Mouse (Mus musculus) embryonic facial prominence, embryonic 12.5 days (tissue): ENCODE results near the gene Ndp. TPM values are rescaled to one million over a fixed set of nuclear protein-coding genes. Genes with fewer than 3 reads are reported as not detected.

Source experiments
- ATAC-seq: fragments of 200-750 bp; cut with Nextera tagmentation; 2 replicates; pipeline ENCODE4 v1.8.0; 2017; ENCODE audit not compliant: insufficient number of reproducible peaks, insufficient read depth, low FRiP score, low TSS enrichment
- H3K27ac ChIP-seq: fragments of 300-500 bp; sonication (generic); 2 replicates; pipeline ENCODE4 v1.5.1; 2016; ENCODE audit warnings: mild to moderate bottlenecking
- H3K27me3 ChIP-seq: fragments of 300-500 bp; sonication (generic); 2 replicates; pipeline ENCODE4 v1.6.1; 2016; ENCODE audit warnings: mild to moderate bottlenecking, moderate library complexity
- H3K36me3 ChIP-seq: fragments of 300-500 bp; sonication (generic); 2 replicates; pipeline ENCODE4 v1.6.1; 2016; ENCODE audit warnings: mild to moderate bottlenecking
- H3K4me1 ChIP-seq: fragments of 300-500 bp; sonication (generic); 2 replicates; pipeline ENCODE4 v1.6.1; 2016
- H3K4me2 ChIP-seq: fragments of 300-500 bp; sonication (generic); replicated peaks from 2 replicates; pipeline ENCODE4 v1.6.1; 2016; ENCODE audit warnings: mild to moderate bottlenecking, moderate library complexity
- H3K4me3 ChIP-seq: fragments of 300-500 bp; sonication (generic); 2 replicates; pipeline ENCODE4 v1.5.1; 2016; ENCODE audit warnings: mild to moderate bottlenecking
- H3K9ac ChIP-seq: fragments of 300-500 bp; sonication (generic); 2 replicates; pipeline ENCODE4 v1.6.1; 2016; ENCODE audit warnings: mild to moderate bottlenecking, moderate library complexity
- H3K9me3 ChIP-seq: fragments of 300-500 bp; sonication (generic); 2 replicates; pipeline ENCODE4 v1.6.1; 2016; ENCODE audit warnings: mild to moderate bottlenecking, moderate library complexity
- WGBS: fragments of 180-500 bp; shearing (Covaris S2); methylation state at CpG from one replicate; pipeline ENCODE4 v1.1.7; 2016; 5-methylcytosine and 5-hydroxymethylcytosine counted together
- polyA plus RNA-seq: library from polyadenylated mRNA; unstranded; fragments of >200 nt; fragmentation: Nextera tagmentation; extraction: Ambion mirVana; gene quantifications from 2 replicates; pipeline ENCODE4 v1.2.1, GENCODE M21; 2016

Ndp gene
- 1.9 and 2.1 TPM in 2 replicates for polyA plus RNA-seq

GRCm38 (mm10) chrX:16911241-16911873, at the start of gene Ndp:
Gene Ndp (minus strand): TSS chrX:16911774.
- H3K36me3 ChIP-seq = no peaks in the 10 kb centered on the region
- peak within 1 kb of the TSS; percentile 23 for H3K4me3 ChIP-seq
- no peak within 1 kb of the TSS for H3K27ac ChIP-seq
- WGBS = 13% methylated on average over 13 of the region's 13 CpGs
- no peaks in the 10 kb centered on the region for H3K4me1 ChIP-seq
- no peaks in the 10 kb centered on the region for H3K9me3 ChIP-seq
- no peaks in the 10 kb centered on the region for H3K27me3 ChIP-seq
- H3K9ac ChIP-seq = no peak within 1 kb of the TSS
- no peak for ATAC-seq
- H3K4me2 ChIP-seq = peak within 1 kb of the TSS; percentile 47

GRCm38 (mm10) chrX:16954767-16955166, 43.2 kb upstream of the Ndp start:
- no peaks in the 10 kb centered on the region for H3K36me3 ChIP-seq
- no peaks in the 10 kb centered on the region for H3K4me1 ChIP-seq
- H3K27ac ChIP-seq = no peak overlapping the region
- no peaks in the 10 kb centered on the region for H3K9me3 ChIP-seq
- H3K9ac ChIP-seq = no peak overlapping the region
- H3K4me3 ChIP-seq = no peak overlapping the region
- H3K4me2 ChIP-seq = no peak overlapping the region
- 80% methylated on average over 2 of the region's 2 CpGs for WGBS
- H3K27me3 ChIP-seq = no peaks in the 10 kb centered on the region
- ATAC-seq = no peak

GRCm38 (mm10) chrX:16918006-16918405, 6.4 kb upstream of the Ndp start:
- Histone ChIP-seq H3K9ac (no peak overlapping the region), H3K27me3 (no peaks in the 10 kb centered on the region), H3K4me1 (no peaks in the 10 kb centered on the region), H3K27ac (no peak overlapping the region), H3K36me3 (no peaks in the 10 kb centered on the region), H3K4me2 (no peak overlapping the region), H3K4me3 (no peak overlapping the region), H3K9me3 (no peaks in the 10 kb centered on the region)
- no peak for ATAC-seq

- 55% methylated on average over 1 of the region's 1 CpGs for WGBS
- Histone ChIP-seq H3K9ac (no peak overlapping the region), H3K4me2 (no peak overlapping the region), H3K27me3 (no peaks in the 10 kb centered on the region), H3K4me3 (no peak overlapping the region), H3K36me3 (no peaks in the 10 kb centered on the region), H3K4me1 (no peaks in the 10 kb centered on the region), H3K27ac (no peak overlapping the region), H3K9me3 (no peaks in the 10 kb centered on the region)
- no peak for ATAC-seq
These were observed 1.5 kb upstream of the Ndp start for GRCm38 (mm10) chrX:16913118-16913517.

DNA sequence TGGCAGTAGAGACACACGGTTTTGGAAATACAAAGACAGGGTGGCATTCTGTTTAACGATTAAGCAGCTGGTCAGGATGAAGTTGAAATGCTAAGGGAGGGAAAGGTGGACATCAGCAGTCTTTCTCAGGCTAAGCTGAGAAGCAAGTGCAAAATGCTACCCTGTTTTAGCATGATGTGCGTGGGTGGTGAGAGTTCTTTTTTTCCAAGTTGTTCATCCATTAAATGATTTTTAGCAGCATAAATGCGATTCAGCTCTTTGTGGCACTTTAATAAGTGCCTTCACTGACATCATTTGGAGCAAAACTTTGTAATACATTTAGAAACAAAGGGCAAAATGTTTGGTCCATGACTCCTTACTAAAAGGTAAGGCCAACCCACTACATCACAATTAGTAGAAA, 337 bp upstream of the Ndp start:
- no peaks in the 10 kb centered on the region for H3K4me1 ChIP-seq
- H3K27ac ChIP-seq = no peak overlapping the region
- peak overlapping the region; percentile 47 for H3K4me2 ChIP-seq
- no peaks in the 10 kb centered on the region for H3K27me3 ChIP-seq
- H3K9ac ChIP-seq = no peak overlapping the region
- ATAC-seq = no peak
- H3K4me3 ChIP-seq = no peak overlapping the region
- H3K36me3 ChIP-seq = no peaks in the 10 kb centered on the region
- 36% methylated on average over 4 of the region's 4 CpGs for WGBS
- H3K9me3 ChIP-seq = no peaks in the 10 kb centered on the region

GRCm38 (mm10) chrX:16910211-16911095, 1.1 kb downstream of the Ndp start:
- Histone ChIP-seq H3K9me3 (no peaks in the 10 kb centered on the region), H3K9ac (no peak overlapping the region), H3K4me1 (no peaks in the 10 kb centered on the region), H3K27me3 (no peaks in the 10 kb centered on the region), H3K36me3 (no peaks in the 10 kb centered on the region), H3K4me3 (peak overlapping the region; percentile 23), H3K4me2 (peak overlapping the region; percentile 47), H3K27ac (no peak overlapping the region)
- WGBS = 18% methylated on average over 18 of the region's 18 CpGs
- no peak for ATAC-seq

GRCm38 (mm10) chrX:16908652-16909051, 2.9 kb downstream of the Ndp start:
- Histone ChIP-seq H3K9me3 (no peaks in the 10 kb centered on the region), H3K27ac (no peak overlapping the region), H3K4me2 (no peak overlapping the region), H3K4me3 (no peak overlapping the region), H3K4me1 (no peaks in the 10 kb centered on the region), H3K36me3 (no peaks in the 10 kb centered on the region), H3K27me3 (no peaks in the 10 kb centered on the region), H3K9ac (no peak overlapping the region)
- WGBS = 82% methylated on average over 2 of the region's 2 CpGs
- no peak for ATAC-seq

- ATAC-seq = no peak
- no peaks in the 10 kb centered on the region for H3K36me3 ChIP-seq
- no peaks in the 10 kb centered on the region for H3K9me3 ChIP-seq
- no peaks in the 10 kb centered on the region for H3K27me3 ChIP-seq
- WGBS = 68% methylated on average over 6 of the region's 6 CpGs
- no peaks in the 10 kb centered on the region for H3K4me1 ChIP-seq
- H3K4me3 ChIP-seq = no peak overlapping the region
- no peak overlapping the region for H3K4me2 ChIP-seq
- no peak overlapping the region for H3K27ac ChIP-seq
- H3K9ac ChIP-seq = no peak overlapping the region
These were observed 4.0 kb downstream of the Ndp start for GRCm38 (mm10) chrX:16907554-16907953.

DNA sequence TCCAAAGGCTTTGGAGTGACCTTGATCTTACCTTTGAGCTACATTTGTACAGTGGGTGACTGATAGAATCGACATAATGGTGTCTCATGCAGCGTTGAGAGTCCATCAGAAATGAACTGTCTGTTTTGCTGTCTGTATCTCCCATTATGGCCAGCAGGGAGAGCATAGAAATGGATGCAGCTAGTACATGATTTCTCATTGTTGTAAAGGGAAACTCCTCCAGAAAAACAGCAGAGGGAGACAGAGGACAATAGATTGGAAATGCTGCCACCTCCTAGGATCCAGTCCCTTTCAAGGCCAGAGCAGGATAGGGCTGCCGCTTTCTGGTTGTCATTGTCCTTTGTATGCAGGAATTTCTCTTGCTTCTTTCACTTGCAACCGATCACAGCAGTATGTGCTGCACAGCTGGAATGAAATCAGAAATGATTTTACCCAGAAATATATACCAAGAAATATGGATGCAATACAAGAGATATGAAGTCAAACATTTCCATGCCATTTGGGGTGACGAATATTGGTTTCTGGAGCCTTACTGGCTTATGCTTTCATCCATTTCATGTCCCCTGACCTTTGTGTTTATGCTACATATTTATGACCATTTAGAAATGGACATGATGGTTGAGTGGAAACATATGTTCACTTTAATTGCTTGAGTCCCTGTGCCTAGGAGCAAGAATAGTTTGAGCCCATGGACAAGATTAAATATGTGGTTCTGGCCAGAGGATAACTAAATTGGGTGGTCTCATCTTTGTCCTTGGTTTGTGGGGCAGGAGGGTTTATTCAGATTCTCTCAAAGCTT, 17.0 kb downstream of the Ndp start:
- ATAC-seq = 0 out of 2 replicates have a peak, but pooled peaks have one; percentile 47
- Histone ChIP-seq H3K27me3 (no peaks in the 10 kb centered on the region), H3K9me3 (no peaks in the 10 kb centered on the region), H3K36me3 (no peaks in the 10 kb centered on the region), H3K4me2 (no peak overlapping the region), H3K4me3 (no peak overlapping the region), H3K4me1 (no peaks in the 10 kb centered on the region), H3K9ac (no peak overlapping the region), H3K27ac (no peak overlapping the region)
- 35% methylated on average over 5 of the region's 5 CpGs for WGBS

DNA sequence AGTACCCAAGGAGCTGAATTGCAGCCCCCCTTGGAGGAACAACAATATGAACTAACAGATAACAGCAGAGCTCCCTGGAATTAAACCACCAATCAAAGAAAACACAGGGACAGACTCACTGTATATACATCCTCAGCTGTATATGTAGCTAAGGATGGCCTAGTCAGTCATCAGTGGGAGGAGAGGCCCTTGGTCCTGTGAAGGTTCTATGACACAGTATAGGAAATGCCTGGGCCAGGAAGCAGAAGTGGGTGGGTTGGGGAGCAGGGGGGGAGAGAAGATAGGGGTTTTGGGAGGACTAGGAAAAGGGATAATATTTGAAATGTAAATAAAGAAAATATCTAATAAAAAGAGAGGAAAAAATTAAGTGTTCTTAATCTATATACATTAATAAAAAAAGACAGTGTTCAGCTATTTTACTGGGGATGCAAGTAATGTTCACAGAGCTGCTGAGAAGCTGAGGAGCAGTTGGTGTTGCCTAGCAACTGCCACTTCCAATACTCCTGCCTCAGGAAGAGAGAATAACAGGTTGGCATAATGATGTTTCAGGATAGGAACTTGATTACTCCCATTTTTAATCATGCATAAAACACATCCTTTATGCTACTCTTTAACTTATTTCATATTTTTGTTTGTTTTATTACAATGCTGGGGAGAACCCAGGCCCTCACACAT, 43.8 kb downstream of the Ndp start:
- no peaks in the 10 kb centered on the region for H3K36me3 ChIP-seq
- no peak overlapping the region for H3K4me2 ChIP-seq
- no peaks in the 10 kb centered on the region for H3K27me3 ChIP-seq
- H3K27ac ChIP-seq = no peak overlapping the region
- no peak overlapping the region for H3K9ac ChIP-seq
- no peaks in the 10 kb centered on the region for H3K9me3 ChIP-seq
- ATAC-seq = no peak
- no peak overlapping the region for H3K4me3 ChIP-seq
- no peaks in the 10 kb centered on the region for H3K4me1 ChIP-seq

- no peak overlapping the region for H3K4me3 ChIP-seq
- no peak overlapping the region for H3K27ac ChIP-seq
- H3K4me2 ChIP-seq = no peak overlapping the region
- no peaks in the 10 kb centered on the region for H3K9me3 ChIP-seq
- no peak for ATAC-seq
- no peaks in the 10 kb centered on the region for H3K27me3 ChIP-seq
- no peaks in the 10 kb centered on the region for H3K4me1 ChIP-seq
- no peaks in the 10 kb centered on the region for H3K36me3 ChIP-seq
- H3K9ac ChIP-seq = no peak overlapping the region
These were observed 51.3 kb downstream of the Ndp start for GRCm38 (mm10) chrX:16860244-16860643.
